Mouse (Mus musculus) erythroblast, embryonic 14.5 days (primary cell): ENCODE measurements at regions not wholly inside any gene's neighbourhood (a gene's known extent, or its start where the extent isn't known, plus 50 kb on each side); places are given as distances from the start of the nearest gene placed in this dataset.
"Not testable (repeated sequence)": the region's sequence is repeated elsewhere in the genome, so short reads cannot be mapped to it uniquely, and the experiment has no call there.

Source experiments
- GATA1 ChIP-seq: IDR thresholded peaks from 2 replicates; pipeline ENCODE4 v1.6.1; 2012; ENCODE audit warnings: low read length, inconsistent platforms, mixed read lengths
- TAL1 ChIP-seq: IDR thresholded peaks from 3 replicates; pipeline ENCODE4 v1.6.1; 2012; ENCODE audit warnings: low read length, inconsistent platforms, mixed read lengths

DNA sequence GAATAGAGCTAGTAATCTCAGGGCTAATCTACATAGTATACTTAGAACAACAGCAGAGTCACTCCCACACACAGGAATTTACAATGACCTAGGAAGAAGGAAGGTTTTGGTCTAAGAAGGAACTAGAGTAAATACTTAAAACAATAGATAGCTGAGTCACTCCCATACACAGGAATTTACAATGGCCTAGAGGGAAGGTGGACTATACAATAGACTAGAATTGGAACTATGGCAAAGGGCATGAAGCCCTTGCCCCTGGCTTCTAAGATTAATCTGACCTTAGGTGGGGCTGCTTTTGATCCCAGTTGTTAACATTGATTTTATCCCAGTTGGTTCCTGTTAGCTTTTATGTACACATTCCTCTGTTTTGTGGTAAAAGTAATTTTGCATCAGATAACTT, 427.8 kb upstream of the Clint1 start:
- TF ChIP-seq TAL1, GATA1: not testable (repeated sequence)
